Mouse (Mus musculus): ENCODE data around the gene Pabpn1.
A peak's percentile ranks its signal among the peaks of the same experiment; 100 is the strongest.

The Pabpn1 gene

DNA sequence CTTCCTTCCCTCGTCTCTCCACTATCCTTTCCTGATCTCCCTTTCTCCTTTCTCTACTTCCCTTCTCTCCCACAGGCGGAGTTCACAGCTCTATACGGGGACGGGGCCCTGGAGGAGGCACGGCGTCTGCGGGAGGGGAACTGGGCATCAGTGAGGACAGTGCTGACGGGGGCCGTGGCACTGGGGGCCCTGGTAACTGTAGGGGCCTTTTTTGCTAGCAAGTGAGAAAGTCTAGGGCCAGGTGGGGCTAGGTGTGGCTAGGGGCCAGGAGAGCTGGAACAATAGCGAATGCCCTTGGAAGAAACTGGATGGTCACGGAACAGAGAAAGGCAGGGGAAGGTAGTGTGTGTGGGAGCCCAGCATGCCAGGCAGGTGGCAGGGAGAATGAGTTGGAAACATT is 7.0 kb upstream of the Pabpn1 start:
- DNase-seq (ENCODE audit: low read depth in 2 of 2, low spot score in 2 of 2): no peak

DNA sequence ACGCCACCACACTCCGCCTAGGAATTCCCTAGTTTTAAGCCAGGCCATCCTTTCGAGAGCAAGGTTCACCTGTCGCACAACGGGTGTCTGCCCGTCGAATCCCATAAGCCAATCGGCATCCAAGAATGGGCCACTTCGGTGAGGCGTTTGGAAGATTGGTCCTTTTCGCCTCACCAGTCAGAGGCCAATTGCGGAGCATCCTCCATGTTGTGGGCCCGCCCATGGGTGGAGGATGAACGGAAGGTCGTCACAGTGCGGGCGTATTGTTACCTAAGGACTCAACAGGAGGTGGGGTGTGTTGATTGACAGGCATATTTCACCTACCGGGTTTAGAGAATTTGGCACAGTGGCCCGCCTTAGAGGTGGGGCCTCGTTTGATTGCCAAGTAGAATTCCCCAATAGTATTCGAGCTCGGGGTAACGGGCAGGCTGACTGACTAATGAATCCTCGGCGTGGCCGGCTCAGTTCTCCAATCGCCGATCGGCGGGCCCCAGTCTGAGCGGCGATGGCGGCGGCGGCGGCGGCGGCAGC is 1.4 kb downstream of the Pabpn1 start:
- DNase-seq (ENCODE audit: low read depth in 2 of 2, low spot score in 2 of 2): peak; percentile 96 to 98

DNA sequence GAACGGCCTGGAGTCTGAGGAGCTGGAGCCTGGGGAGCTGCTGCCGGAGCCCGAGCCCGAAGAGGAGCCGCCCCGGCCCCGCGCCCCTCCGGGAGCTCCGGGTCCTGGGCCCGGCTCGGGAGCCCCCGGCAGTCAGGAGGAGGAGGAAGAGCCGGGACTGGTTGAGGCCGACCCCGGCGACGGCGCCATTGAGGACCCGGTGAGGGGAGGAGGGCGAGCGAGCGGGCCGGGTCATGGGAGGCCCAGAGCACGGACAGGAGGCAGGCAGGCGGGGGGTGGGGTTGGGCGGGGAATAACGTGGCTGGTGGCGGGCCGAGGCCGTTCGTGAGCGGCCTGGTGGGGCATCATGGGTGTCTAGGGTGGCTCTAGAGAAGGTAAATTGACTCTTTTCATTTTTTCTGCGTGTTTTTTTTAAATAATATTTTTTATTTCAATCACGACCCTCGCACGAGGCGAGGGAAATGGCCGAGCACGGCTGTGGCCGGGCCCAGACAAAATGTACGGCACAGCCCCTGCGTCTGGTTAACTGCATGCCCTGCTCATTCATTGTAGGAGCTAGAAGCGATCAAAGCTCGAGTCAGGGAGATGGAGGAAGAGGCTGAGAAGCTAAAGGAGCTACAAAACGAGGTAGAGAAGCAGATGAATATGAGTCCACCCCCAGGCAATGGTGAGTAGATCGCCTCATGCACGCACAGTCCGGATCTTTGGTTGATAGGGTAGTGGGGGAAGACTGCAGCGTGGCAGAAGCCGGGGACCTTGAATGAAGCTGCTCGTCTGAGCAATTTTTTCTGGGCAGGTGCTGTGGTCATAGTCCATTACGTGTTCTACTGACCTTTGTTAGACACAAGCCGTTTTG is 2.2 kb downstream of the Pabpn1 start:
- DNase-seq (ENCODE audit: low read depth in 2 of 2, low spot score in 2 of 2): no peak

DNA sequence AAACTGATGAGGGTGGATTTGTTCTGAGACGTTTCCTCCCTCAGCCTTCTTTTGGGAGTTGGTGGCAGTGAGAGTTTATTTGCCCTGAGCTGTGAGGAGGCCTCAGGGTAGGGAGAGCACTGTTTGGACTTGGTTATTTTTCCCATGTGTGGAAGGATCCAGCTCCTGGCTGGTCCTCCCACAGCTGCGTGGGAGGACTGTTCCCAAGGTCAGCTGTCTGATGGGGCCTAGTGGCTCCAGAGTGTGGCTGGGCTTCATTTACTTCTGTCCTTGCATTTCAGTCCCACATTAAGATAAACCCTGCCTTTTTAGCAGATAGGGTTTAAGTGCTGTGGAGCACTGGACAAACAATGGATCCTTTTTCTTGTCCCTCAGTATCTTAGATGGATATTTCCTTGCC is 5.1 kb downstream of the Pabpn1 start:
- DNase-seq (ENCODE audit: low read depth in 2 of 2, low spot score in 2 of 2): no peak

DNA sequence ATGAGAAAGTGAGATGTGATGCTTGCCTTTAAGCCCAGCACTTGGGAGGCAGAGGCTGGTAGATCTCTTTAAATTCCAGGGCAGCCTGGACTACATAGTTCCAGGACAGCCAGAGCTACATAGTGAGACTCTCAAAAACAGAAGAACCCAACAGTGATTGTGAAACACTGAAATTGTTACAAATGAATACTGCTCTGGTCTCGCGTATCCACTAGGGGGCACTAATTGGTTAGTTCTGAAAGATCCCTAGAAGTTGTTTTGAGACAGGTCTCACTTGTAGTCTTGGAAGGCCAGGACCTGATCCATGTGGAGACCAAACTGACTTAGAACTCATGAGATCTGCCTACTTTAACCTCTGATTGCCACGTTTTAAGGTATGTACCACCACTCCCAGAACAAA is 8.1 kb downstream of the Pabpn1 start:
- DNase-seq (ENCODE audit: low read depth in 2 of 2, low spot score in 2 of 2): peak; percentile 50 to 66

DNA sequence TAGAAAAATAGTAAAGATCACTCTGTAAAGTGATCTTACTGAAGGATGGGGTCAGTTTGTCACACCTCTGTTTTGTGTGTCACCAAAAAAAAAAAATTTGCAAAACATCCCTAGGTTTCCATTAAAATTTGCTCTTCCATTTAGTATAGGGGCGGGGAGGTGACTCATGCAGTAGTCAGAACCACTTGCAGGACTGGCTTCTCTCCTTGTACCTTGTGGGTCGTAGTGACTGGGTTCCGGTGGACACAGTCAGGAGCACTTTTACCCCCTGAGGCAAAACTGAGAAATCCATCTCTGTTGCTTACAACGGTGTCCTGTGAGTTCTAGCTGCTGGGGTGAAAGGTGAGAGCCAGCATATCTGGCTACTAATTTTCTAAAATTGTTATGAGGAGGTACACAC is 11.3 kb downstream of the Pabpn1 start:
- no peak for DNase-seq (ENCODE audit: low read depth in 2 of 2, low spot score in 2 of 2)

DNA sequence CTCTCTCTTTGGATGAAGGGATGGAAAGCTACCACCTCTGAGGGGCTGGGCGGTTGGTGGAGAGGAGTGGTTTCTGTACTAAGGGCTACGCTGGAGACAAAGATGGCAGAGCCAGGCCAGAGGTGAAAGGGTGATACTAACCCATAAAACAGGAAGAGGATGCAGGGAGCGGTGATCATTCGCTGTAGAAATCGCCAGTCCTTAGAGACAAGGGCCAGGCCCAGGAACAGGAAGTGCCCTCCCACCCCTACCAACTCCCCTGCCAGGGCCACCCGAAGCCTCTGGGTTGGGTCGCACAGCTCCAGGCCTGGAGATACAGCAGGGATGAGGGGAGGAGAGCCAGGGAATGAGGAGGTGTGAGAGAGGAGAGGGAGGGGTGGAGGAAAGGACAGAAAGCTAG is 16.4 kb downstream of the Pabpn1 start:
- DNase-seq (ENCODE audit: low read depth in 2 of 2, low spot score in 2 of 2): no peak

DNA sequence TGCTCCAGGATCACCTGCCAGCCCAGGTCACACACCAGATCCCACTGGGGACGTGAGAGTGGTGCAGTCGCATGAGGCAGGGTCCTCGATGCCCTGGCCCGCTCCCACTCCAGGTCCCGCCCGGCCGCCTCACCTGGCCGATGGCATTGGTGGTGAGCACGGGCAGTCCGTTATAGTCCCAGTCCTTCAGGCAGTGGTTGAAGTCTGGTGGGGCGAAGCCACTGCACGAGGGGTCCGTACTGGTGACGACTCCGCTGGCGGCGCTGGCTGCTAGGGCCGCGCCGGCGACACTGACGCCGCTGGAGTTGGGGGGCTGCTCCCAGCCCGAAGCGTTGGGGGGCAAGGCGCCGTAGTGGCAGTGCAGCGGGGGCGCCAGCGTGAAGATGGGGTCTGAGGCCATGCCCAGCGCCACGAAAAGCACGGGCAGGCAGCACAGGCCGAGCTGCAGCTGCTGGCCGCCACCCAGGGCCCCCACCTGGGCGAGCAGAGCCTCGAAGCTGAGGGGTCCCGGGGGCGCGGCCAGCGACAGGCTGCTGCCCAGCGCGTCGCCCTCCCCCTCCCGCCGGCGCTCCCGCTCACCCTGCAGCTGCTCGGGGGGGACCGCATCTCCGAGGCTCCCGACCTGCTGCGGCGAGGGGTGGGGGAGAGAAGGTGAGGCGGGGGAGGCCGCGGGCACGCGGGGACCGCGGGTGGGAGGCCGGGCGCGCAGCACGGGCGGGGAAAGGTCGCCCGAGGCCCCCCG is 20.0 kb downstream of the Pabpn1 start:
- DNase-seq (ENCODE audit: low read depth in 2 of 2, low spot score in 2 of 2): no peak

DNA sequence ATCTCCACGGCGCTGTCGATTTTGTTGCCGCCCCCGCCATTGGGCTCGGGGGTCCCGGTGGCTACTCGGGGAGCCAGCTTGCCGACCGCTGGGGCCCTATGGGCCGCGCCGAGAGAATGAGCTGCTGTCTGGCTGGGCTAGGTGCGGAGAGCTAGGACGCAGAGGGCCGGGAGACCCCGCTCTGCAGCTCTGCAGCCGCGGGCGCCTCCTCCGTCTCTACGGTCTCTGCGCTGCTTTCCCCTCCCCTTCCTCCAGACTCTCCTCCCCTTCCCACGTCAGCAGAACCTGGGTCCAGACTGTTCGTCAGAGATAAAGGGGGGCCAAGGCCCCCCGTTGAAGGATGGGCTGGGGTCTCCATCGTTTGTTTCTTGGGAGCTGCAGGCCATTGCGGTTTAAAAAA is 20.6 kb downstream of the Pabpn1 start, which contains the start of gene Slc22a17:
TSS of gene Slc22a17 (minus strand) at position 247 of the 400 bp plus-strand sequence.
- peak in 1 of 2 experiments; percentile 16 for DNase-seq (ENCODE audit: low read depth in 2 of 2, low spot score in 2 of 2)

DNA sequence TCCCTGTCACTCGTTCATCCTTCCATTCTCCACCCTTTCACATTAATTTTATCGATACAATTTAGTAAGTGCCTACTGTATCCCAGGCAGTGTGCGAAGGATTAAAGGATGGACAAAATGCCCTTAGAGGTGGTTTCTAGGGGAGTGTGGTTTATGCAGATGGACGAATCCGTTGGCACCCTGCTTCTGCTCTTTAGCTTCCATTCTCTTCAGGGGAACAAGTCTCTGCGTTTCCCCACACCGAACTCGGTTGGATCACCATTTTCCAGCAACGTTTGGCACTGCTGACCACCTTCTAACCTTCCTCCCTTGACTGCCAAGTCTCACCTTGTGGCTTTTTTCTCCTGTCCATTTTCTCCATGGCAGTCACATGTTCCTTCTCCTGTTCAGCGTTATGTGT is 21.0 kb downstream of the Pabpn1 start:
- no peak for DNase-seq (ENCODE audit: low read depth in 2 of 2, low spot score in 2 of 2)

DNA sequence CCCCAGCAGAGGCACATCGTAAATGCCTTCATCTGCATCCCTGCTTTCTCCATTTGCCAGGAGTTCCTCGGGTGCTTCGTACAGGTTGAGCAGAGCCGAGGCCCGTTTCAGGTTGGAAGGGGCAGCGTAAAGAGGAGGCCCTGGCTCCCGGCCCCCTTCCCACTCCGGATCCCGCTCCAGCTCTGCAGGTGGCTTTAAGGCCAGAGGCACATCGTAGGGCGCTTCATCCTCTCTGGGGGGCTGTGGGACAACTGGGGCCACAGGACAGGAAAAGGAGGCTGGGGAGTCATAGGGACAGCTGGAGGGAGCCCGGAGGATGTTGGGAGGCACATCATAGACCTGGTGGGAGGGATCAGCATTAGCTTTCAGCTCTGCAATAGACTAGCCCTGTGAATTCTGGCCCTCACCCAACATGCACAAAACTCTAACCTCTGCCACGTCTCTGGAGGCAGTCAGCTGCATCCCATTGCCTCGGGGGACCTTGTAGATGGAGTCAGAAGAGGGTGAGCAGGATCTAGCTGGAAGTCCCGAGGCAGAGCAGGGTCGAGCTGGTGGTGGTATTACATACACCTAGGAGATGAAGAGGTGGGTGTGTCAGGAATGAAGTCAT is 27.9 kb downstream of the Pabpn1 start:
- DNase-seq (ENCODE audit: low read depth in 2 of 2, low spot score in 2 of 2): no peak

DNA sequence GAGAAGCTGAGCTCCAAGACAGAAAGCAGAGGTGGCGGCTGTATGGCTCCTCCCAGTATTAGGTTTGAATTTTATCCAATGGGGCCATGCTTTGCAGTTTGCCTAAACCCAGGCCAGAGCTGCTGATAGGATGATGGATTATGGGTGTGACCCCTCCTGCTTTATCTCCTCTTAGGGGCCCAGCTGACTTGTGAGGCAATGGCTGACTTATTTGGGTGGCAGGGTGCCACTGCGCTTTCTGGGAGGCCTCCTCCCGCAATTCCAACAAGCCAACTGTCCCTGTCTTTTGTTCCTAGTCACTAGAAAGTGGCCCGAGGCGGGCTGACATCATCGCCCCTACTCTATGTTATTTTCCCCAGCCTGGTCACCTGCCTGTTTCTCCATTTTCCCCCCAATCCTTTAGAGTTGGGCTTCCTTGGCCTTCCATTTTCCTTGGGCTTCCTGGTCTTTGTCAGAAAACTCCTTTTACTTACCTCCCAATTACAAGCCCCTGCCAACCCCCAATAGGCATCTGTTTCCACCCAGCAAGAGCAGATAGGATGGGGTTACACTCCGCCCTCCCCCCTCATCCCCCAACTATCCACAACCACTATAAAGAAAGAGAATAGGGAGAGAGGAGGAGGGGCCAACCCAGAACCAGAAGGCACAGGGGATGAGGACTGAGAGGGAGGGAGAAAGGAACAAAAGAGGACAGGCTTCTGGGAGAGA is 32.5 kb downstream of the Pabpn1 start:
- no peak for DNase-seq (ENCODE audit: low read depth in 2 of 2, low spot score in 2 of 2)

DNA sequence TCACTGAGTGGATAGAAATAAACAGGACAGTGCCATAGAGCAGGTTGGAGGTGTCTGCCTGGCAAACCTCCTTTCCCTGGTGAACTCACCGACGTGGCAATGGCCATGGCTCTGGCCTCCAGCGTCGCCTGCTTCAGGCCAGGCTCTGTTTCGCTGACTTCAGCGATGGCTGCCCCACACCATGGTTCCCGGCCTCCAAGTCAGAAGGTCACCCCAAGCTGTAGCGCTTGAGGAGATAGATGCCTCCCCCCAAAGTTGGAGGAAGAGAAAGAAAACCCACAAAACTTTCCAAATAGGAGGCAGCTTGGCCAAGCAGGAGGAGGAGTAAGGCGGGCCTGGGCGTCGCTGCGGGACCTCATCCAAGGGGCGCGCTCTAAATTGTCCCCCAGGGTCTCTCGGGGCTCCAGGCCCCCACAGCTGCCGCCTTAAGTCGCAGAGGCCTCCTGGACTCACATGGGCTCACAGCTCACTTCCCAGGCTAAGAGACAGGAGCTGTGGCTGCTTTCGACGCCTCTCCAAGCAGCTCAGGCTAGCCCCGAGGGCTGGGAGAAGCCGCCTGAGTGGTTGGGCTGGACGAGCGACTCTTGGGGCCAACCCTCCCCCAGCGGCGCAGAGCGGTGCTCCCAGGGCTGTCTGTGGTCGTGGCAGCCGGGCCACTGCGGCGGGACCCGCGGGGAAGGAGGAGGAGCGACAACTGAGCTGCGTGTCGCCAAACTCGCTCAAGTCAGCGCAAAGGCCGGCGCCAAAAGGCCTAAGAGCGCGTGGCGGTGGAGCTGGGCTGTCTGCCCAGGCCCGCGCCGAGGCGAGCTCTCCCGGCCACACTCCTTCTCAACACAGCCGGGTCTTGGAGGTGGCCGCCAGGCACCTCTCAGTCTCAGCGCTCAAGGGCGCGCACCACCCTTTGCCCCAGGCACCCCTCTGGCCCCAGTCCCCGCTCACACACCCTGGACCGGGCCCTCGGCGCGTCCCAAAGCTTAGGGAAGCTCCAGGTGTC is 33.3 kb downstream of the Pabpn1 start, which contains the start of gene Efs:
TSS of gene Efs (minus strand) at position 778 of the 994 bp plus-strand sequence.
- DNase-seq (ENCODE audit: low read depth in 2 of 2, low spot score in 2 of 2): no peak

DNA sequence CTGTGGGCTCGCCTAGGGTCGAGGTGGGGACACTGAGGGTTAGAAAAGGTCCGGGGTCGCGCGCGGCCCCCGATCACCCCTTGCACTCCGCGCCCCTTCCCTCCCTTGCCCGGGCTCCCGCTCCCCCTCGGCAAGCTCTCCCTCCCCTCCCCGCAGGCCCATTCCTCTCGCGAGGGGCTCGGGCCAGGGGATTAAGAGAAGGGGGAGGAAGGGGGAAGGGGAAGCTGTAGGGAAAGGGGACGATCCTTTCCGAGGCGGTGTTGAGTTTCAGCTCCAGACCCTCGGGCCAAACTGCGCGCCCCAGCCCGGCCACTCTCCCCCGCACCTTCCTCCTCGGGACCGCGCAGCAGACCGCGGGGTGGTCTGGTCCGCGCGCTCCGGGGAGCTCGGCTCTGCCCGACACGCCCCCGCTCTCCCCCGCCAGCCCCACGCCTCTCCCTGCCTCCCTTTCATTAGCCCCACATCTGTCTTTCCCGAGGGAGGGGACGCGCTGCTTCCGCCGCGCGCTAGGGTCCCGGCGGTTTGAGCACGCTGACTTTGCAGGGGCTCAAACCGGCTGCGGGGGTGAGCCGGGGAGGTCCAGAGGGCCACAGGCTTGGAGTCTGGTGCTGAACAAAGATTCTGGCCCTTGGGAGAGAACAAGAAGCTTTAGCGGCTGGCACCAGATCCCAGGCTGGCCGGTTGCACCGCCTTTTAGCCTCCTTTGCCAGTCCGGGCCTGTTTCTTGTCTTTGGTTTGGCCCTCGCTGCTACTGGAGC is 34.3 kb downstream of the Pabpn1 start:
- no peak for DNase-seq (ENCODE audit: low read depth in 2 of 2, low spot score in 2 of 2)

DNA sequence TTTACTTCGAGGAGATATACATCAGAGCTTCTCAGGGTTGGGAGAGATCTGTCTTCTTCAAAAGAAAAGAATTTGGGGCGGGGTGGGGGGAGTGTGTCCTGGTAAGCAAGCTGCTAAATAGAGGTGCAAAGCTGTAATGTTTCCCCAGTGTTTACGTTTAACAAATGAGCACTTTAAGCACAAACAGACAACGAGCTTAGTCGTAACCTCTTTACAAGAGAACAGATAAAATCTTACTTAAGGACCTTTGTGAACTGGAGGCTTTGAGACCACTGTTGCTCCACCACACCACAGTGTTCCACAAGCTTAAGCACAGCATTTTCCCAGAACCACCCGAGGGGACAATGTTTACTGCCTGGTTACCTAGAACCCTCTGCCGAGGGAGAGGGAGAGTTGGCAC is 35.0 kb downstream of the Pabpn1 start:
- no peak for DNase-seq (ENCODE audit: low read depth in 2 of 2, low spot score in 2 of 2)

DNA sequence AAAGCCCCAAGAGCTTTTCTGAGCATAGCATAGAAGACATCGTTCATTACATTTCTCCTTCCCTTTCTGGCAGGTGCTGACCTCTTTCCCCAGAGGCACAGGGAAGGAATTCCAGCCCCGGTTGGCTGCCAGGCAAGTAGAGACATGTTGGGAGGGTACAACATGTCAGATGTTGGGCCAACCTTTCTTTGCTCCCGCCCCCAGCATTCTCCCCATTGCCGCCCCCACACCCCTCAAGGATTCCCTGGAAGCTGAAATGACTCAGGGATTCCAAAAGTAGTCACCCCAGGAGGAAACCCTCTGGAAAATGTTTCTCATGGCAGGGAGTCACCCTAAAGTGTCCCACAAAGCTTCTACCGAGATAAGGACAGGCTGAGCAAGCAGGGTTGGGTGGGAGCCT is 37.5 kb downstream of the Pabpn1 start:
- no peak for DNase-seq (ENCODE audit: low read depth in 2 of 2, low spot score in 2 of 2)

DNA sequence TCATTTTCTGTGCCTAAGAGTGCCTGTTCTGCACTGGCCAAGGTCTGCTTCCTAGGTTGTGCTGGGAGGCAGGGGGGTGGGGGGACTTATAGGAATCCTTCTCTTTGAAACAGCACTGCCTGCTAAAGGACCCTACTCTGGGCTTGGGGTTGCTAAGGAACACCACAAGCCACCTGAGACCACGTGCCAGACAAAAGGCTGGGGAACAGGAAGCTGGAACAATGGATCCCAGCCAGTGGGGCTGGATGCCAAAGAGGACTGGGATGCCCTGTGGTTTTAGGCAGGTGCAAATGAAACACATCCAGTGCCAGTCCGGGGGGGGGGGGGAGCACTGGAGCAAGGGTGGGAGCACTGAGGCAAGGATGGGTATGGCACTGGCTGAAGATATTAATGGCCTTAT is 38.1 kb downstream of the Pabpn1 start:
- DNase-seq (ENCODE audit: low read depth in 2 of 2, low spot score in 2 of 2): no peak

DNA sequence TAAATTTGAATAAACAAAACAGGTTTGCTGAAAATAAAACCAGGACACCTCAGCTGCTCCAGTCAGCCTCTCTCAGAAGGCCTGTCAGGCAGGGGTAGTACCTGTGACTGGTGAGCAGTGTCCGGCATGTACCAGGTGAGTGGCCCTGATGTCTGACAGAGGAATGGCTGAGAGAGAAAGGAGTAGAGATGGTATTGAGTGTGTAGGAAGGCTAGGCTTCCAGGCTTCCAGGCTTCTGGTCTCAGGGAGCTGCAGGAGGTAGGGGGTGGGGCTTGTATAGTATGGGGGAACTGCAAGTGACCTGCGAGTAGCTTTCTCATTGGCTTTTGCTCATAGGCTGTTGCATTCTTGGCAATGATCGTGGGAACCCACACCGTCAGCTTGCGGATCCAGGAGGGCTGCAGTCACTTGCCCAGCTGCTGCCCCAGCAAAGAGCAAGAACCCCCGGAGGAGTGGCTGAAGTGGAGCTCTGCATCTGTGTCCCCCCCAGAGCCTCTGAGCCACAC is 40.4 kb downstream of the Pabpn1 start, which contains the start of gene Il25:
TSS of gene Il25 (plus strand) at position 51 of the 506 bp plus-strand sequence.
- DNase-seq (ENCODE audit: low read depth in 2 of 2, low spot score in 2 of 2): no peak

Measured in CD8-positive naive resting alpha-beta T cell, adult 2 months (primary cell).